Mouse (Mus musculus): Measurements from ENCODE around the gene Dyrk1b.
A peak's percentile ranks its signal among the peaks of the same experiment; 100 is the strongest.
"Not testable (repeated sequence)": the region's sequence is repeated elsewhere in the genome, so short reads cannot be mapped to it uniquely, and the experiment has no call there.

Gene Dyrk1b

DNA sequence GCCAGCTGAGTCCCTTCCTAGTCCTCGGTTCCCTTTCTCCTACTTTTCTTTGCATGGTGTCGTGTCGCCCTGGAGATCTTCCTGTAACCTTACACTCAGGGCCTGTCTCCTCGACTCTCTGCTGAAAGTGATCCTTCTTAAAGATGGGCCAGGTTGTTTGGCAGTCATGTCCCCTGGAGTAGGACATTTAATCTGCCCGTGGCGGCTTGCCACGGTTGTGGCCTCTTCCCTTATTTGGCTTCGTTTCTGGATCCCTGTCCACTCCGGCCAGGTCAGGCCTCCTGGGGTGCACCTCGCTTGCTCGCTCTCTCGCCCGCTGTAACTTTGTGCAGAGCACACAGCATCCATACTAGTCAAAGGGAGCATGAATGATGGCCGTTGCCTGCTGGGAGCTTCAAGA lies 17.3 kb downstream of the Dyrk1b start:
- DNase-seq = no peak

DNA sequence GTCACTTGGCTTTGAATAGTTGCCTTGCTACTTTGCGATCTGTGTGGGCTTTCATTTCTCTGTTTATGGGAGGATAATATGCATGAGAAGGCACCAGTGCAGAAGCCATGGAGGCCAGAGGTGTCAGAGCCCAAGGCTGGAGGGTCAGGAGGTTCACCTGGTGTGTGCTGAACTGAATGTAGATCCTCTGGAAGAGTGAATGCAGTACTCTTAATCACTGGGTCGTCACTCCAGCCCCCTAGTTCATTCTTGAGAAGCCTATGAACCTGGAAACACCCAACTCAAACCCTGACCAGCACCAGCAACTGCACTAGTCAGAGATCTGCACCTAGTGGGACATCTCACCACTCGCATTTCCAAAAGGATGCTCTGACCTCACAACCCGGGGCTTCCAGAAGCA lies 19.8 kb downstream of the Dyrk1b start:
- no peak for DNase-seq

DNA sequence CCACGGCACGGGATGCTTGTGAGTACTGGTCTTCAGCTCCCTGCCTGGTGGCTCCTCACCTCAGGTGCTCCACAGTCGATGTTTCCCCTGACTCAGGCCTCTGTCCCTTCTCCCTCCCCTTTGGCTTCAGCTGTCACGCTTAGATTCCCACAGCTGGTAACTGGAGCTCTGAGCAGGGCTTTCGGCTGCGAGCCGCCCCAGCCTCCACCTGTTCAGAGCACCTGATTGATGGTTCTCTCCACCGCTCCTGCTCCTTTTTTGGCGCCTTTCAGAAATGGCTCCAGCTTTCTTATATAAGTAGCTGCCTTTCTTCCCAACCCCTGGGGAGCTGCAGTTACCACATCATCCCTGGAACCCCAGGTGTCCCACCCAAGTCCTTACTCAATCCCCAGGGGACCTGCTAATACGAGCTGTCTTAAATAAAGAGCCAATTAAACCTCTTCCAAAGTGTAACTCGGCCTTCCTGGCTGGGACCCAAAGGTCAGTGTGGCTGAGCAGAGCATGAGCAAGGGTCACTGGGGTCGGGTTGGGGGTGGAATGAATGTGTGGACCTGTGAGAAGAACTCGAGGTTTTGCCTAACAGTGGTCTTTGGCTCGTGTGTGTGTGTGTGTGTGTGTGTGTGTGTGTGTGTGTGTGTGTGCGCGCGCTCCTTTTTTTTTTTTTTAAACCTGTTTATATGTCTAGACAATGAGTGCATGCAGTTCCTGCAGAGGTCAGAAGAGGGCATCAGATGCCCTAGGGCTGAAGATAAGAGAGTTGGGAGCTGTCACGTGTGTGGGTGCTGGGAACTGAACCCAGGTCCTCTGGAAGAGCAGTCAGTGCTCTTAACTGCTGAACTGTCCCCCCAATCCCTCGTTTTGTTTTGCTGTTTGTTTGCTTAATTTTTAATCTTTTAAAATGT lies 24.2 kb downstream of the Dyrk1b start:
- DNase-seq = no peak

DNA sequence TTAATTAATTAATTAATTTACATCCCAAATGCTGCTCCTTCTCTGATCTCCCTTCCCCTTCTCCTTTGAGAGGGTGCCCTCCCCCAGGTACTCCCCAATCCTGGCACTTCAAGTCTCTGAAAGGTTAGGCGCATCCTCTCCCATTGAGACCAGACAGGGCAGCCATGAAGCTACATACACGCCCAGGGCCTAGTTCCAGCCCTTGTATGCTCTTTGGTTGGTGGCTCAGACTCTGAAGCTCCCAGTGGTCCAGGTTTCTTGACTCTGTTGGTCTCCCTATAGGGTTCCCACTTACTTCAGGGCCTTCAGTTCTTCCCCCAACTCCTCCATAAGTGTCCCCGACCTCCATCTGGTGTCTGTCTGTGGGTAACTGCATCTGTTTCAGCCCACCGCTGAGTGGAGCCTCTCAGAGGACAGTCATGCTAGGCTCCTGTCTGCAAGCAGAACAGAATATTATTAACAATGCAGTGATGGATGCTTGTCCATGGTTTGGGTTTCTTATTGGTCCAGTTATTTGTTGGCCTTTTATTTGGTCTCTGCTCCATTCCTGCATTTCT lies 26.9 kb downstream of the Dyrk1b start:
- DNase-seq = no peak

DNA sequence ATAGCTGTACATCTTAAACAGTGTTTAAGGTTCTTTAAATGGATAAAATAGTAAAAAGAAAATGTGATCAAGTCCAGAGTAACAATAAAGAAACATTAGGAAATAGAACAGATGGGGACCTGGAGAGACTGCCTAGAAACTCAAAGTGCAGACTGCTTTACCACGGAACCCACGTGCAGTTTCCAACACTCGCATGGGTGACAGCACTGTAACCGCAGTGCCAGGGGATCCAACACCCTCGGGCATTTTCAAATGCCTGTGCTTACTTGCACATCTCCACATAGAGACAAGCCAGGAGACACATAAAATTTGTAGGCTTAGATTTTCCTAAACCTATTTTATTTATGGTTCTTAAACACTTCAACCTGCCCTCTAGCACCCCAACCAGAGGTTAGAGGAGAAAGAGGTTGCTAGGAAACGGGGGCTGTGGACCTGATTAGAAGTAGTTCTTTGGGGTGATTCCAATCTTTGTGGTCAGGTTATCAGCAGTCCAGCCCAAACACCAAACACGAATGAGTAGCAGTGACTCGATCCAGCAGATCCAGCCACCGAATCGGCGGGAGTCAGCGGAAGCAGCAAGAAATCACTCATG lies 29.2 kb downstream of the Dyrk1b start:
- DNase-seq = no peak

DNA sequence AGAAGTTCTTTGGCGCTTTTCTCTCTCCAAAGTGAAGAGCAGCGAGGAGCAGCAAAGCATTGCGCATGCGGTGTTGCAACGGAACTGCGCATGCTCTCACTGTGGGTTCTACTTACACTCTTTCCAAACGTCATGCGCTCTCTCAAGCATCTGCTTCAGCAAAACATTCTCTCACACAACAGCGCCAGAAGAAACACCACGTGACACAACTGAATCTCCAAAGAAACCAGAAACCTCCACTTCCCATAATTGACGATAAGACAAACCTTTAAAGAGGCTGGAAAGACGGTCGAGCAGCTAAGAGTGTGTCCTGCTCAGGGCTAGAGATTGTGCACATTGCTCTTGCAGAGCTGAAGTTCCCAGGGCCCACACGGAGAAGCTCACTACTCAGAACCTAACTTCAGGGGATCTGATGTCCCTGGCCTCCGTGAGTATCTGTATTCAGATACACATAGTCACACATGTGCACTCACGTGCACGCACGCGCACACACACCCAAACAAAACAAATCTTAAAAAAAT lies 29.8 kb downstream of the Dyrk1b start:
- DNase-seq = peak; percentile 83

DNA sequence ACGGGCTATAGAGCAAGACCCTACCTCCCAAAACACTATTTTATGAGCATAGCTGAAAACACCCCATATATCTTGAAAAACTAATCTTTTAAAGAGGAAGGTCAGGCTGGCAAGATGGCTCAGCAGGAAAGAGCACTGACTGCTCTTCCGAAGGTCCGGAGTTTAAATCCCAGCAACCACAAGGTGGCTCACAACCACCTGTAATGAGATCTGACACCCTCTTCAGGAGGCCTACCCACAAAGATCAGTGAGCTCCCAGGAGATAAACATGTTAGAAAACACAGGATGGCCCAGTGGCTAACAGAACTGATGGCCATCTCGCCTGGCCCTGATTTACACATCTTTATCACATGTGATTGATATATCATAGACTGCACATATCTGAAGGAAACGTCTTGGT lies 31.5 kb downstream of the Dyrk1b start:
- no peak for DNase-seq

DNA sequence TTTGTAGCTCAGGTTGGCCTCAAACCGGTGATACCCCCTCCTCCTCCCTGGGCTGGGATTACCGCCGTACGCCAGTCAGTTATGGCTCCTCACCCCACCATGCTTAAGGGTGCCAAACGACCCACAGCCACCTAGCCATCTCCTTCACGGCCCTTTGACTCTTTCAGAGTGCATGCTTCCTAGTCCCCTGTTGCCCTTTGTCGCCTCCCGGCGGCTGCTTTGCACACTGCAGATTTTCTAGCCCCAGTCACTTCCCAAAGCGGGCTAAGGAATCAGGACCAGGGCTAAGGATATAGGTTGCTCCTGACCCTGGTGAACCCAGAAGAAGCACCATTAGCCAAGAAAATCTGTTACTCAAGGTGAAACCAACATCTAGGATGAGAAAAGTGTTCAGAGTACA lies 34.9 kb downstream of the Dyrk1b start:
- DNase-seq = peak; percentile 71

DNA sequence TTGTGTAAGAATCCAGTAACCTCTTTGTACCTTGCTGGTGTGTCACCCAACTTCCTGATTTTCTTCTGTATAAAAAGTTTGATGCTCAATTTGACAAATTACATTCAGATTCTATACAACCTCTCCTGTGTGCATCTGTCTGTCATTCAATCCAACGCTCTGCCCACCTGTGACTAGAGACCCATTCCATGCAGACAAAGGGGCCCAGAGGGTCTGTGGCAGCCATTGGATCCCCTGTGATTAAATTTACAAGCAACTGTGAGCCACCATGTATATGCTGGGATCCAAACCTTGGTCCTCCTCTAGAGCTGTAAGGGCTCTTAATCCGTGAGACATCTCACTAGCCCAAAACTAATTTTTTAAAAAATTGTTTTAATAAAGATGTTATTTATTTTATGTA lies 36.7 kb downstream of the Dyrk1b start:
- not testable (repeated sequence) for DNase-seq

DNA sequence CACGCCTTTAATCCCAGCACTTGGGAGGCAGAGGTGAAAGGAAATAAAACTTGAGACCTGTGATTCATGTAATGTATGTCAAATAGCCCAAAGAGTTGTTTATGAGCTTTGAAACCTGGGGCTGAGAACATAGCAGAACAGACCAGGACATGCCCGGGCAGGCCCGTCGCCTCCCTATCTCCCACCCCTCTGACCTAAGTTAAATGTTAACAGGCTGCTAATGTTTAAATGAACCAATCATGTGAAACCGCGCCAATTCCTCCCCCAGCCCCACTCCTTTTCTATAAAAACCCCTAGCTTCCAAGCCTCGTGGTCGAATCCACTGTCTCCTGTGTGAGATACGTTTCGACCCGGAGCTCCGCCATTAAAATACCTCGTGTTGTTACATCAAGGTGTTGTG lies 38.5 kb downstream of the Dyrk1b start:
- DNase-seq = not testable (repeated sequence)

DNA sequence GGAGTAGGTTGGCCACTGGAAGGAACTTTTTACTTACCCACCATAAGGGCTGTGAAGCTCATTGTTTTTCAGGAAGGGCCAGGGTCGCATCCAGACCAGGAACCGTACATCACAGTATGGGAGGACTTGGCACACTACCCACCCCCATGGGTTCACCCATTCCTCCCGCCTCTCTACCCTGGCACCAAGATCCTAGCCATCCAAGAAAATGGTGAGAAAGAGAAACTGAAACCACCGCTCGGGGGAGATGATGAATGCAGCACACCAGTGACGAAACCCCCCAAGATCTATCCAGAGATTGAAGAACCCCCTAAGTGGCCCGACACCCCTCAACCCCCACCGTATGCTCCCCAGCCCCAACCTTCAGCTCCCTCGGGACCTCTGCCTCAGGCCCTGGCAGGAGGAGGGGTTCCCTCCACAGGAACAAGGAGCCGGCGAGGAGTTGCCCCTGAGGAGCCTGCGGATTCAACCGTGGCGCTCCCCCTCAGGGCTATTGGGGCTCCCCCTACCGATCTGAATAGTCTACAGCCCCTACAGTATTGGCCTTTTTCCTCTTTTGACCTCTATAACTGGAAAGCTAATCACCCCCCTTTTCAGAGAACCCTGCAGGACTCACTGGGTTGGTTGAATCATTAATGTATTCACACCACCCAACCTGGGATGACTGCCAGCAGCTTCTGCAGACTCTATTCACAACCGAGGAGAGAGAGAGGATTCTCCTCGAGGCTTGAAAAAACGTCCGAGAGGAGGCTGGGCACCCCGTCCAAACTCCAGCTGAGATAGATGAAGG lies 39.9 kb downstream of the Dyrk1b start:
- DNase-seq = not testable (repeated sequence)

DNA sequence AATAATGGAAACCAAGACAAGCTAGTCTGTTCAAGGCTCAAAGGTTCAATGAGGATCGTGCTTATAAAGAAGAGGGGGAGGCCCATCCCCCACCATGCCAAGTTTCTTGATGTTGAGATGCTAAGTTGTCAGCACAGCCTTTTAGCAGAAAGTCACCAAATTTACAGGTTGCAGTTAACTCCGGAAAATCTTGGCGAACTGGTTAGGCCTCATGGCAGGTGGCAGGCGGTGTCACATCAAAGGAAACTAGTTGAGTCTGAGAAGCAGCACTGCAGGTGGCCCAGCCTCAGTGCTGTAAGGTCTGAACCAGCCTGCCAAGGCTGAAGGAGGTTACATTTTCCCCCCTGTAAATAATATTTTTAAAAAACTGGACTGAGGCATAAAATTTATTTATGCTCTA lies 47.6 kb downstream of the Dyrk1b start:
- DNase-seq = not testable (repeated sequence)

DNA sequence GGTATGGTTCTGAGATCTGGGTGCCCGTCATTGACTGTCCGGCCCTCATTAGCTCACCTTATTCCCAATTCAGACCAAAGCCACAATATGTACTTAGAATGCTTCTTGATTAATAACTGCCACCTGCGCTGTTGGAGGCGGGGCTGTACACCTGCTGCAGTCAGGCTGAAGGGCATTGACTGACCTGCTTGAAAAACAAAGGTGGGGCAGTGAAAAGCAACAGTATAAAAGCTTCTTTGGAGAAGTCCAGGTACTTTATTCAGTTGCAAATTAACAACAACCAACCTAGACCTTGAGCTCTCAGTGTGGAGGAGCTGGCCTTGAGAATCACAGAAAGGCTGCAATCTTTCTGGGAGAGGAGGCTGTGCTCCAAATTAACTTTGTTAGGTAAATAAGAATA lies 48.2 kb downstream of the Dyrk1b start:
- not testable (repeated sequence) for DNase-seq

Measured in retina, postnatal 1 day (tissue).